Mouse (Mus musculus) heart, embryonic 11.5 days (tissue): ENCODE measurements around the gene Rangap1. TPM values are rescaled to one million over a fixed set of nuclear protein-coding genes. Genes with fewer than 3 reads are reported as not detected.

Source experiments
- ATAC-seq: fragments of 200-750 bp; cut with Nextera tagmentation; replicated peaks from 2 replicates; pipeline ENCODE4 v1.8.0; 2017; ENCODE audit warnings: moderate library complexity; ENCODE audit not compliant: insufficient number of reproducible peaks, low FRiP score, low TSS enrichment
- H3K27ac ChIP-seq: fragments of 300-500 bp; sonication (generic); 2 replicates; pipeline ENCODE4 v1.5.1; 2014; ENCODE audit warnings: mild to moderate bottlenecking, low read depth, low read length
- H3K27me3 ChIP-seq: fragments of 300-500 bp; sonication (generic); 2 replicates; pipeline ENCODE4 v1.6.1; 2014; ENCODE audit warnings: mild to moderate bottlenecking, low read length, mixed read lengths; ENCODE audit not compliant: control insufficient read depth, insufficient read depth
- H3K36me3 ChIP-seq: fragments of 300-500 bp; sonication (generic); 2 replicates; pipeline ENCODE4 v1.6.1; 2014; ENCODE audit warnings: mild to moderate bottlenecking, low read length, moderate library complexity, mixed read lengths; ENCODE audit not compliant: control insufficient read depth, insufficient read depth
- H3K4me1 ChIP-seq: fragments of 300-500 bp; sonication (generic); 2 replicates; pipeline ENCODE4 v1.6.1; 2014; ENCODE audit warnings: low read length; ENCODE audit not compliant: control insufficient read depth, insufficient read depth
- H3K4me2 ChIP-seq: fragments of 300-500 bp; sonication (generic); 2 replicates; pipeline ENCODE4 v1.6.1; 2014; ENCODE audit warnings: mild to moderate bottlenecking, moderate library complexity
- H3K4me3 ChIP-seq: fragments of 300-500 bp; sonication (generic); 2 replicates; pipeline ENCODE4 v1.5.1; 2014; ENCODE audit warnings: low read depth, low read length
- H3K9ac ChIP-seq: fragments of 300-500 bp; sonication (generic); 2 replicates; pipeline ENCODE4 v1.6.1; 2014; ENCODE audit warnings: mild to moderate bottlenecking, low read depth, low read length, moderate library complexity
- H3K9me3 ChIP-seq: fragments of 300-500 bp; sonication (generic); replicated peaks from 2 replicates; pipeline ENCODE4 v1.6.1; 2016; ENCODE audit warnings: low read length; ENCODE audit not compliant: control insufficient read depth
- WGBS: fragments of 180-500 bp; shearing (Covaris S2); extraction: QIAGEN DNeasy Blood & Tissue Kit; methylation state at CpG from one replicate; pipeline ENCODE4 v1.1.7; 2014; ENCODE audit not compliant: insufficient replicate concordance; 5-methylcytosine and 5-hydroxymethylcytosine counted together
- polyA plus RNA-seq: library from polyadenylated mRNA; unstranded; fragments of >200 nt; fragmentation: Nextera tagmentation; extraction: Ambion mirVana; gene quantifications from 2 replicates; pipeline ENCODE4 v1.2.1, GENCODE M21; 2014

Rangap1 gene
- polyA plus RNA-seq, 1 experiment from 2014 or later: 96.3 TPM

- Histone ChIP-seq H3K4me1 (peaks cover 5% of the 10 kb centered on the region; the same call in 1 of the 2 replicates), H3K9ac (no peak overlapping the region), H3K9me3 (no peaks in the 10 kb centered on the region), H3K36me3 (peaks cover 15% of the 10 kb centered on the region), H3K4me2 (no peak overlapping the region), H3K27ac (no peak overlapping the region), H3K27me3 (no peaks in the 10 kb centered on the region), H3K4me3 (no peak overlapping the region)
- 88% methylated on average over 10 of the region's 10 CpGs for WGBS
- ATAC-seq: no peak
Observed at GRCm38 (mm10) chr15:81666957-81667356, 78.4 kb downstream of the Rangap1 start.

GRCm38 (mm10) chr15:81663697-81664561, 81.4 kb downstream of the Rangap1 start, which contains the start of gene L3mbtl2:
Gene L3mbtl2, plus strand, starts transcription at chr15:81663889.
- ATAC-seq: peak; percentile 93

GRCm38 (mm10) chr15:81663281-81663680, 82.0 kb downstream of the Rangap1 start:
- ATAC-seq: no peak
- Histone ChIP-seq H3K4me3 (peak overlapping the region; percentile 90), H3K9me3 (no peaks in the 10 kb centered on the region), H3K36me3 (peaks cover 8% of the 10 kb centered on the region), H3K27me3 (no peaks in the 10 kb centered on the region), H3K9ac (no peak overlapping the region), H3K4me2 (peak overlapping the region; percentile 88), H3K27ac (no peak overlapping the region), H3K4me1 (peaks cover 5% of the 10 kb centered on the region; the same call in 1 of the 2 replicates)
- WGBS: 49% methylated on average over 10 of the region's 10 CpGs

More at GRCm38 (mm10) chr15:81663697-81664561, 81.4 kb downstream of the Rangap1 start, which contains the start of gene L3mbtl2:
- no peaks in the 10 kb centered on the region for H3K9me3 ChIP-seq
- H3K36me3 ChIP-seq: peaks cover 8% of the 10 kb centered on the region
- H3K4me3 ChIP-seq: peak within 1 kb of the TSS; percentile 90
- no peaks in the 10 kb centered on the region for H3K27me3 ChIP-seq
- peaks cover 5% of the 10 kb centered on the region; the same call in 1 of the 2 replicates for H3K4me1 ChIP-seq
- 2% methylated on average over 55 of the region's 55 CpGs for WGBS
- H3K27ac ChIP-seq: no peak within 1 kb of the TSS
- H3K4me2 ChIP-seq: peak within 1 kb of the TSS; percentile 88
- H3K9ac ChIP-seq: peak within 1 kb of the TSS; percentile 82

- no peak for ATAC-seq
- H3K27me3 ChIP-seq: no peaks in the 10 kb centered on the region
Observed at GRCm38 (mm10) chr15:81661701-81662100, 83.6 kb downstream of the Rangap1 start.

More at GRCm38 (mm10) chr15:81661701-81662100, 83.6 kb downstream of the Rangap1 start:
- 79% methylated on average over 2 of the region's 2 CpGs for WGBS
- Histone ChIP-seq H3K36me3 (peaks cover under 1% of the 10 kb centered on the region; the same call in 1 of the 2 replicates), H3K9me3 (no peaks in the 10 kb centered on the region), H3K9ac (no peak overlapping the region), H3K4me2 (no peak overlapping the region), H3K4me1 (peaks cover 5% of the 10 kb centered on the region; the same call in 1 of the 2 replicates), H3K4me3 (no peak overlapping the region), H3K27ac (no peak overlapping the region)

Other genes with a start within 250 kb of the Rangap1 start
- gene Ep300, start 160.2 kb downstream of the Rangap1 start, polyA plus RNA-seq: 21.4 and 26.9 TPM in 2 replicates
- 17.2 and 17.7 TPM in 2 replicates for gene L3mbtl2, start 81.6 kb downstream of the Rangap1 start, polyA plus RNA-seq
- gene Chadl, start 48.2 kb downstream of the Rangap1 start, polyA plus RNA-seq: 0.44 and 1.5 TPM in 2 replicates
- gene Zc3h7b, start 473 bp downstream of the Rangap1 start, polyA plus RNA-seq: 26.9 and 36.8 TPM in 2 replicates
- gene Tef, start 56.9 kb upstream of the Rangap1 start, polyA plus RNA-seq: 15.0 and 16.3 TPM in 2 replicates
- gene Tob2, start 113.3 kb upstream of the Rangap1 start, polyA plus RNA-seq: 9.9 and 12.1 TPM in 2 replicates
- gene Phf5a, start 126.4 kb upstream of the Rangap1 start, polyA plus RNA-seq: 119 and 131 TPM in 2 replicates
- gene Aco2, start 126.8 kb upstream of the Rangap1 start, polyA plus RNA-seq: 398 and 483 TPM in 2 replicates
- gene Polr3h, start 180.7 kb upstream of the Rangap1 start, polyA plus RNA-seq: 120 and 121 TPM in 2 replicates
- 6.7 and 6.8 TPM in 2 replicates for gene Csdc2, start 191.2 kb upstream of the Rangap1 start, polyA plus RNA-seq
- 22.5 and 22.6 TPM in 2 replicates for gene Pmm1, start 215.4 kb upstream of the Rangap1 start, polyA plus RNA-seq
- gene 1700029P11Rik, start 235.0 kb upstream of the Rangap1 start, polyA plus RNA-seq: not detected in 2 replicates
- 80.9 and 81.0 TPM in 2 replicates for gene Xrcc6, start 242.3 kb upstream of the Rangap1 start, polyA plus RNA-seq